Mouse (Mus musculus): ENCODE measurements around the gene Ier5l. TPM values are rescaled to one million over a fixed set of nuclear protein-coding genes. Genes with fewer than 3 reads are reported as not detected.

Ier5l gene
- total and polyA plus RNA-seq, 3 experiments, result 0.31 to 0.98 (median 0.51) TPM

DNA sequence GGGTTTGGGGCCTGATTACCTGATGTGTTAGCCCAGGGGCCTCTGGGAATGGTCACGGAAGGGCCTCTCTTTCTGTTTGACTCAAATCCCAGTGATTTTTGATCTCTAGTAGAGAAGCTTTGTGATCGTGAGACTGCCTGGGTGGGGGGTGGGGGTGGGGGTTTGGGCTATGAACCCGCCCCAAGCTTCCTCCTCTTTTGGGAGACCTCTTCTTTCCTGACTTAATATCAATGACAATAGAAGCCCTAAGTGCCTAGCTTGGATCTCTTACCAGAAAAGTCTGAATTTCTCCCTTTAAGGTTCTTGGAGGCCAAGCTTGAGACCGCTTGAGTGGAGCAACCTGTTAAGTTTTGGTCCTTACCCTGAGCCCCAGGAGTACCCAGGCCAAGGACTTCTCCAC, 757 bp upstream of the Ier5l start:
- H3K36me3 ChIP-seq (replicated peaks in 1 of 2; ENCODE audit: control insufficient read depth in 1 of 2, insufficient read depth in 1 of 2, low read length in 1 of 2), result no peaks in the 10 kb centered on the region
- dilution Hi-C loops (cut with MboI; ENCODE audit: extremely low pct_ligation_motif_present, extremely low pct_unique_long_range_greater_than_20kb, low sequenced_read_pairs), result no loop called here
- peaks cover 77% of the 10 kb centered on the region for H3K27me3 ChIP-seq (replicated peaks)
- H3K4me3 ChIP-seq (replicated peaks in 1 of 3; ENCODE audit: low read depth in 2 of 3, low read length in 2 of 3, poor library complexity in 1 of 3), result no peak overlapping the region
- H3K9ac ChIP-seq (ENCODE audit: insufficient read depth, low read depth), result no peak overlapping the region
- peaks cover 4% of the 10 kb centered on the region for H3K9me3 ChIP-seq (replicated peaks; ENCODE audit: low read length)
- in situ Hi-C loops (cut with MboI; ENCODE audit: low pct_ligation_motif_present, low pct_unique_long_range_greater_than_20kb, low sequenced_read_pairs), result loop anchor here (5.0 kb wide), 1 partner anchor 37 kb away; no protein-coding TSS in a partner anchor
- no peak overlapping the region for H3K27ac ChIP-seq (ENCODE audit: insufficient read depth, low read depth)
- H3K79me2 ChIP-seq (replicated peaks; ENCODE audit: control insufficient read depth, extremely low read depth, insufficient read depth, poor library complexity, severe bottlenecking), result no peaks in the 10 kb centered on the region
- TF ChIP-seq TCF12 (IDR thresholded peaks at IDR 0.05; ENCODE audit: low read depth, low read length) (no peak), GABPA (IDR thresholded peaks at IDR 0.05; ENCODE audit: insufficient replicate concordance, low read depth, low read length) (no peak), RAD21 (IDR thresholded peaks at IDR 0.05; ENCODE audit: low read depth, low read length) (no peak), TBP (conservative IDR thresholded peaks at IDR 0.05; ENCODE audit: low read depth, low read length) (no peak), PAX5 (IDR thresholded peaks at IDR 0.05; ENCODE audit: low read length) (no peak), MEF2A (IDR thresholded peaks at IDR 0.05; ENCODE audit: borderline replicate concordance, low read depth, low read length) (no peak)
- DNase-seq (ENCODE audit: extremely low read depth), result no peak
- peaks cover 7 to 31% of the 10 kb centered on the region in 2 experiments for H3K4me1 ChIP-seq (ENCODE audit: control insufficient read depth in 1 of 2, insufficient read depth in 2 of 2)
- H3K4me2 ChIP-seq (ENCODE audit: insufficient read depth, low read depth, poor library complexity, severe bottlenecking), result no peak overlapping the region

GRCm38 (mm10) chr2:30473431-30474031, 488 bp downstream of the Ier5l start:
- Histone ChIP-seq H3K27me3 (replicated peaks) (peaks cover 77% of the 10 kb centered on the region), H3K36me3 (replicated peaks in 1 of 2; ENCODE audit: control insufficient read depth in 1 of 2, insufficient read depth in 1 of 2, low read length in 1 of 2) (no peaks in the 10 kb centered on the region), H3K9ac (ENCODE audit: insufficient read depth, low read depth) (peak overlapping the region; percentile 73; the same call in 1 of the 2 replicates), H3K4me2 (ENCODE audit: insufficient read depth, low read depth, poor library complexity, severe bottlenecking) (peak overlapping the region; percentile 79), H3K27ac (ENCODE audit: insufficient read depth, low read depth) (no peak overlapping the region), H3K9me3 (replicated peaks; ENCODE audit: low read length) (peaks cover 4% of the 10 kb centered on the region), H3K79me2 (replicated peaks; ENCODE audit: control insufficient read depth, extremely low read depth, insufficient read depth, poor library complexity, severe bottlenecking) (no peaks in the 10 kb centered on the region), H3K4me3 (replicated peaks in 1 of 3; ENCODE audit: low read depth in 2 of 3, low read length in 2 of 3, poor library complexity in 1 of 3) (peak overlapping the region; percentile 25 to 66 (median 42)), H3K4me1 (ENCODE audit: control insufficient read depth in 1 of 2, insufficient read depth in 2 of 2) (peaks cover 9 to 33% of the 10 kb centered on the region in 2 experiments)
- DNase-seq (ENCODE audit: extremely low read depth), result no peak
- no peak for TF ChIP-seq CHD1 (IDR thresholded peaks at IDR 0.05; ENCODE audit: low read depth, low read length)
- TF ChIP-seq NRF1 (IDR thresholded peaks at IDR 0.05; ENCODE audit: low read depth, low read length), result peak; percentile 41; the same call in 1 of the 2 replicates
- TF ChIP-seq ZNF384 (IDR thresholded peaks at IDR 0.05; ENCODE audit: low read depth, low read length), result no peak
- TF ChIP-seq ZC3H11A (IDR thresholded peaks at IDR 0.05; ENCODE audit: low read depth, low read length), result no peak
- no peak for TF ChIP-seq KAT2A (IDR thresholded peaks at IDR 0.05; ENCODE audit: insufficient replicate concordance, low read length)
- peak; percentile 93 for TF ChIP-seq UBTF (IDR thresholded peaks at IDR 0.05; ENCODE audit: low read depth, low read length)
- peak in 1 of 2 experiments; percentile 9; a peak in 1 of 4 replicates for TF ChIP-seq CTCF (conservative IDR thresholded peaks at IDR 0.05 in 1 of 2, IDR thresholded peaks at IDR 0.05 in 1 of 2; ENCODE audit: low read depth in 2 of 2, low read length in 2 of 2)
- in situ Hi-C loops (cut with MboI; ENCODE audit: low pct_ligation_motif_present, low pct_unique_long_range_greater_than_20kb, low sequenced_read_pairs), result loop anchor here (5.0 kb wide), 1 partner anchor 36 kb away; no protein-coding TSS in a partner anchor
- dilution Hi-C loops (cut with MboI; ENCODE audit: extremely low pct_ligation_motif_present, extremely low pct_unique_long_range_greater_than_20kb, low sequenced_read_pairs), result no loop called here
